Mouse (Mus musculus) regulatory T cell (primary cell): ENCODE measurements around the gene Elmo1.

Experiments
- in situ Hi-C: fragments of 300-600 bp; cut with MboI, MseI; formaldehyde crosslinking; loops from one replicate; pipeline ENCODE4 v1.15.1; 2025; ENCODE audit warnings: high pct_unique_total_duplicates

Gene Elmo1

DNA sequence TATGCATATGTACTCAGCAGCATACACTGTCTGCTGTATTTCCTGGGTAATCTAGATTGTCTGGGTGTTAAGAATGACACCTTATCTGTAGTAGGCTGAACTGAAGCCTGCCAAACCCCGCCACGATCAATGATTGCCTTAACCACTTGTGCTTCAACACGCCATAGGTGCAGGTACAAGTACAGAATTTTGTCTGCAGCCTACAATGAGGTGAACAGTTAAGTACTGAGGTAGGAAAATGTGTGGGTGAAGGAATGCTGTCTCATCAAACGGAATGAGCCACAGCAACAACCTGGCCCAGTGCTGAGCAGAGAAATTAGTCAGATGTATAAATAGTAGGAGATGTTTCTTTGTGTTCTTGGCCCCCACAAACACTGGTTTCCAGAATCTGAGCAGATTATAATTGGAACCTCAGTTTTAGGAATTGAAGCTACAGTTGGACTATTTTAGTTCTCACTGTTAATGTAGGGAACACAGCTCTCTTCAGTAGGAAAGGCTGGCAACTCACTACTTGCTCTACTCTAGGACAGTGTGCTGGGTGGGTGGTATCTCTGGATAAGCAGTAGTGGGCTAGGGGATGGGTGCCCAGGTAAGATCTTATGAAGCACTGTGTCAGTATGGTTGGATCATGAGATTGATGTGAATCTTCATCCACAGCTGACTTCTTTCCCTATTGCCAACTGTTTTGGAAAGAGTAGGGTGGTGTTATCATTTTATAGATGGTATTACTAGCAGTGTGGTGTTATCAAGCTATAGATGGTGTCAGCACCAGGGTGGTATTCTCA, 4.7 kb downstream of the Elmo1 start:
- in situ Hi-C loops = loop anchor here (5.0 kb wide), 1 partner anchor 77 kb away; no protein-coding TSS in a partner anchor

DNA sequence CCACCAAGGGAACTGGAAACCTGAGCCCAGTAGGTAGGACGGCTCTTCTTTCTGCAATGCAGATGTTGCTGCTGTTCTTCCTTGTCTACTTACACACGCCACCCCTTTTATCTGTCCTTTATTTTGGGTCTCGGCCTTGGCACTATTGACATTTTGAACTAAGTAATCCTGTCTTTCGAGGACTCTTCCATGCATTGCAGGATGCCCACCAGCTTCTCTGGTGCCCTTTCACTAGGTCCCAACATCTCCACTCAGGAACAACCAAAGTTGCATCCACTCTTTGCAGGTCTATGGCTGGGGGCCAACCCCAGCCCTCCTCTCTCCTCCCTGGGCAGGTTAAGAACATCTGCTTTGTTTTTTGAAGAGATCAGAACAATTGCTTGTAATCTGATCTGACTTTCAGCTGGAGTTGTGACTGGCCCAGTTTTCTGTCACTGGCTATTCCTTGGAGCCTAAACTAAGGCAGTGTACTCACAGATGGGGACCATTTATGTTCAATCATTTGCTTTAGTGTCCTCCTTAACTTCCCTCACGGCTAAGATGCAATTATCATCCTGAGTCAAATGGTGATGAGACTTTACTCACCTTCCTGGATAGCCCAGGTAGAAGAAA, 6.7 kb downstream of the Elmo1 start:
- in situ Hi-C loops = loop anchor here (5.0 kb wide), 1 partner anchor 75 kb away; no protein-coding TSS in a partner anchor

DNA sequence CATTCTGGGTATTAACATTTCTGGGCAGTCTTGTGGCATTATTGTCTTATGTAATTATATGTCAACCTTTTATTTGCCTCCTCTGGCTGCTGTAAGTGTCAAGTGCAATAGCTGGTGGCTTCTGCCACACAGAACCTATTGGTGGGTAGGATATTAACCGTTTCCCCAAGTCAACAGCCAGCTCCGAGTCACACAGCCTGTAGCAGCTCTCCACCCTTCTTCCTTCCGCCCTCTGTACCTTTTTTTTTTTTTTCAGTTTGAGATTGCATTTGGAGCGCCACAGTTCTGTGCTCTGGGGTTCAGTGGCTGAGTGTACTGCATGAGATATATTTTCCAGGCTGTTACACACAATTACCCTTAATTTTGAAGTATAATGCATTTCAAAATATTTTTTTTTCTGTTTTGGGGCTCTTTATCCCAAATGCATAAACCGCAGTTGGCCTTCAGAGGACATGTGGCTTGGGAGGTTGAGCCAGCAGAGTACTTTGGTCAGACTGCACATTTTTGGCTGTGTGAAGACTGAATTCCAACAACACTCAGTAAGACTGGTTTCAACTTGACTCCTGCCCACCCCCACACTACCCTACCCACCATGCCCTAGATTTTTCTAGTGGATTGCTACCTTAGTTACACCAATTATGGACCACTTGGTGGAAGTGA, 7.7 kb downstream of the Elmo1 start:
- in situ Hi-C loops = loop anchor here (5.0 kb wide), 1 partner anchor 74 kb away; no protein-coding TSS in a partner anchor

DNA sequence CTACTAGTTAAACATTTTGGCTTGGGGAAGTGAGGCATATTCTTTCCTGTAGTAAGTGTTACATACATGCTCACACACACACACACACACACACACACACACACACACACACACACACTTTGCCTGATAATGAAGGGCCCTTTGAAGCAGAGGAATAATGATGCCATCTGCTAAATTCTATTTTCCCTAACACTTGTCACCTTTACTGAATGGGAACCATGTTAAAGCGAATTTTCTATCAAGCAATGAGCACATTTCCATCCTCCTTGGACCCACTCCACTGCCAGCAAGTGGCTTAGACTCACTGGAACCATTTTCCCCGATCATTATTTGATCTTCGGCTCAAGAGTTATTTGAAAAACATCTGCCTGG, 8.2 kb downstream of the Elmo1 start:
- in situ Hi-C loops = loop anchor here (5.0 kb wide), 1 partner anchor 74 kb away; no protein-coding TSS in a partner anchor

DNA sequence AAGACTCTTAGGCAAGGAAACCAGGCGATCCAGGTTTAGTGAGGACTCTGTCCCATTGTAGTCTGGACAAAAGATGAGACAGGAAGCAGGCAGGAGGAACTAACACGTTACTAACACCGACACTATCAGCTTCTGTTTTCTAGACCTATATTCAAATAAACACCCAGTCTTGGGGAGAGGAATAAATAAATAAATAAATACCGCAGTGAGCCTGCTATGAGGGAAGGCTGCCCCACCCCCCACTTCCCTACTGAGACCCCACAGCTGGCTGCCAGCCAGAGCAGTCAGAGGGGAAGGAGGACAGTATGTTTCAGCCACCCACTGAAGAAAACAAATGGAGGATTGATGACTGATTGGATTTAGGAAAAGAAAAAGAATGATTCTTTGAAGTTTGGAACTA, 9.2 kb downstream of the Elmo1 start:
- in situ Hi-C loops = loop anchor here (5.0 kb wide), 1 partner anchor 73 kb away; no protein-coding TSS in a partner anchor

DNA sequence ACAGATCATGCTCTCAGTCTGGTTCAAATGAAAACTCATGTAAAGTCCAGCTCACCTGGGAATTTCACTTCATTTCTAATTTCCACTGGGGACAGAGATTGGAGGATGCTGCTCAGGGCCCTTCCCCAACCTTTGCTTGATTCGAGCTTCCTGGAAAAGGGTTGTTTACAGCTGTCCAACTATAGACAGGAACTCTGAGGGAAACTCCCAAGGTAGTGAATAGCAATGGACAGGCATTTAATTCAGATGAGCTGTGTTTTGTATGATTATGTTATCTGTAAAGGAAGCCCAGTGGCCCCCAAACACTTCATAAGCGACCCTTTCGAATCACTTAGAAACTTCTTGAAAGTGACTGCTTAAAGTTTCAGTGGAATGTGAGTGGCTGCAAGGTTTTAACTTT, 10.0 kb downstream of the Elmo1 start:
- in situ Hi-C loops = no loop called here

DNA sequence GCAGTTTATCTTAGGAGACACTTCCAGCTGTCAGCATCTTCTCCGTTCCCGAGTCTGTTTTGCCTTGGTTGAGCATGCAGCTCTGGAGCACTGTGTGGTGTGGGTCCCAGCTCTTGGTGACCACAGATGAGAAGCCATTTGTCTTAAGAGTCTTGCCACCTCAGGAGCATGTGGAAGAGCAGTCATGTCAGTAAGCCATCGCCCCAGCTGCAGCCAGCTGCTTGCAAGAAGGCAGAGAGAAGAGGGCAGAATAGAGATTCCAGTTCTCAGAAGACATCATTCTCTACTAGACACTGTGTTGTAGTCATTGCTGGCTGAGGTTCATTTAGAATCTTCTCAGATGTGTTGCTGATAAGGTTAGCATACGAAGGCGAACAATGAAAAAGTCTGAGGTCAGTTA, 11.3 kb downstream of the Elmo1 start:
- in situ Hi-C loops = no loop called here

DNA sequence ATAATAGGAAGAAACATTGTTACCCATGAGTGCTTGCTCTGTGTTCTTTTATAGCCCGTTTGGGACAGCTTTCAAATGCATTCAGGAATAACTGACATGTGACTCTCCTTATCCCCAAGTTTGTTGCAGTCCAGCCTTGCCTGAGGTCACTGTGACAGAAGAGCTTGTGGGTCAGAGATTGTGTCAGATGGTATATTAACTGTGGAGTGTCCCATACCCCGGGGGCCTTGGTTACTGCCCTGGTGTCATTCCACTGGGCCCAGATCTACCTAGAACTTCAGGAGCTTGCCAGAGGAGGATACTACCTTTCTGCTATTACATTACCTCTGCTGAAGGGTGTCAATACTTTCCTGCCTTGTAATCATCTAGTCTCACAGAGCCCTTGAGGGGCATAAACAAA, 14.4 kb downstream of the Elmo1 start:
- in situ Hi-C loops = no loop called here

DNA sequence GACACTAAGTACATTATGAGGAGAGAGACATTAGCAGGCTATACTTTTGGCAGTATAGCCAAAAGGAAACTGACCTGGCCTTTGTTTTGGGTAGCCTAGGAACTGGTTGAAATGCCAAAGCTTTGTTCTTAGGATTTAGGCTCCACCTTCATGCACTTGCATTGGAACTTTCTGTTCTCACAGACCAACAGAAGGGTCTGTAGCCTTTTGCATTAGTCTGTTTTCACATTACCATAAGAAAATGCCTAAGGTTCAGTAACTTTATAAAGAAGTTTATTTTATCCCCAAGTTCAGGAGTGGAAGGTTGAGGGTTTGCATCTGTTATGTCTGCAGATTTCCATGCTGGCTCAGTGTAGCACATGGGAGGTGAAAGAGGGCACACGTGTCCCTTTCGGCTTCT, 15.6 kb downstream of the Elmo1 start:
- in situ Hi-C loops = no loop called here

DNA sequence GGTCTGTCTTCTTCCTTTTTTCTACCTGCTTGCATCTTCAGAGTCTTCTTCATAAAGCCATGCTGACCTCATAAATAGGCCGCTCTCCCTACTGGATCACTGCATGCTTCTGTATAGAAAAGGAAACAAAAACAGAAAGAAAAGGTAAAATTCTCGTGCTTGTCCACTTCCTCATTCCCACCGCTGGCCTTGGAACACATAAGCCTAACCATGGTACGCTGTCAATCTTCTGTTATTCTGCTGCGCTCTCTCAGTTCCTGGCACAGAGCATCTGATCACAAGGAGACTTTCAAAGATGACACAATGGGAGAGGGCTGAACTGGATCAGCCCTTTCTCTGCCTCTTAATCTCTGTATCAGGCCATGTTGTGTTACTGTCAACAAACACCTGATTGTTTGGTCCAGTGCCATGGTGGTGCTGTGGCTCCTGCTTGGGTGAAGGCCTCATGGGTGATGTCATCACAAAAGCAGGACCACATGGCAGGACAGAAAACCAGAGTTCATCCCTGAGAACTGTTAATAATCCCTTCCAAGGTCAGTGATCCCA, 17.6 kb downstream of the Elmo1 start:
- in situ Hi-C loops = no loop called here

DNA sequence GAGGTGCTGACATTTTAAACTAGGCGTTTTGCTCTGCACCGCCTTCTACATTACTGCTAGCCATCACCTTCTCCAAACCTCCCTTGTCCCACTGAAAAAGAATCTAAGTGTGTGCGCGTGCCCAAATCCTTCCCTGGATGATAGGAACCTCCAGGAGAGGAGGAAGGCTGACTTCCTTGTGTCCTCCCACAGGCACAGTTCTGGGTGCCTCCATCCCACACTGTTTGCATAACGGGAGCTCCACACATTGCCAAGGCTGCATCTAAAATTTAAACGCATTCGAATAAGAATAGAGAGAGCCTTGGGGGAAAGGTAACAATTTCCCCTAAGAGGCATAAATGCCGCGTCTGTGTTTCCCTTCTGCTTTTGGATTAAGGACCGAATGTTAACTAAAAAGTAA, 18.6 kb downstream of the Elmo1 start:
- in situ Hi-C loops = no loop called here

DNA sequence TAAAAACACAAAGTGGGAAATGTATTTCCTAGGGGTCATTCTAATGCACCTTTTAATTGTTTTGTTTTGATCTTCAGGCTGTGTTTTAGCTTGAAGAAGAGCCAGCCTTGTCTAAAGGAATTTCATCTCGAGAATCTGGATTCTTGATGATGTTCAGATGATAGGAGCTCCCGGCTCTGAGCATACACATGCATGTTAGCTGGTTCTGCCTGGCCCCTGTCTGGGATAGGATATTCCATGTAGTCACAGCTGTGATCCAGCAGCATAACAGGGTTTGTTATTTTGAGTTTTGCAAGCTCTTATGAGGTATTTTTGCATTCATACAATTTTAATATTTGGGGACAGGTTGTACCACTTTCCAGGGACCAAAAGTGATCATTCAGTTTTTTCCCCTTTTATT, 19.1 kb downstream of the Elmo1 start:
- in situ Hi-C loops = no loop called here

DNA sequence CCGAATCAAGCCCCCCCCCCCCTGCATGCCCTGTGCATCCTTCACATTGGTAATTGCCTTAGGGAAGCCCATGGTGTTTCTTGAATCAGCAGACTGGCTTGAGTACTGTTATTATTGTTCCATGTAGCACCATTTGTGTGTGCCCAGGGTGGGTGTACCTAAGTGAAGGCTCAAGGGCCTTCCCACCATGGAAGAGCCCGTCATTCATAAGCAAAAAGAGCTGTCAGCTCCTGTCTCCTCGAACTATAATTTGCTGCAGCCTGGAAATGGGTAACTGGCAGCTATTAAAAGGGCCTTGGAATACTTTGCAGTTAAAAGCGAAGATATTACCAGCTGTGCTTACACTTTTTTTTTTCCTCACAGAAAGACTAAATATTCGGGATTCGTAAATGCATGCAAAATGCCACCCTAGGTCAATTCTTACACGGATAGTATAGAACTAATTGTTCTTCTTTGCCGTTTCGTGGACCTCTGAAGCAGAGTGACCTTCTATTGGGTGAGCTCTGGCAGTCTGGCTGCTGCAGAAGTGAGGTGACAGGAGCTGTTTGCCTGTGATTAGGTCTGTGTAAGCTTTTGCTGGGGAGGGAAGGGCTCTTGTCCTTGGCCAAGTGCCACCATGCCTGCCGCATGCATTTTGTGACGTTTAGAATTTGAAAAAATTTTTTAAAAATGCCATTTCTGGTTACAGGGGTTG, 19.7 kb downstream of the Elmo1 start:
- in situ Hi-C loops = no loop called here

DNA sequence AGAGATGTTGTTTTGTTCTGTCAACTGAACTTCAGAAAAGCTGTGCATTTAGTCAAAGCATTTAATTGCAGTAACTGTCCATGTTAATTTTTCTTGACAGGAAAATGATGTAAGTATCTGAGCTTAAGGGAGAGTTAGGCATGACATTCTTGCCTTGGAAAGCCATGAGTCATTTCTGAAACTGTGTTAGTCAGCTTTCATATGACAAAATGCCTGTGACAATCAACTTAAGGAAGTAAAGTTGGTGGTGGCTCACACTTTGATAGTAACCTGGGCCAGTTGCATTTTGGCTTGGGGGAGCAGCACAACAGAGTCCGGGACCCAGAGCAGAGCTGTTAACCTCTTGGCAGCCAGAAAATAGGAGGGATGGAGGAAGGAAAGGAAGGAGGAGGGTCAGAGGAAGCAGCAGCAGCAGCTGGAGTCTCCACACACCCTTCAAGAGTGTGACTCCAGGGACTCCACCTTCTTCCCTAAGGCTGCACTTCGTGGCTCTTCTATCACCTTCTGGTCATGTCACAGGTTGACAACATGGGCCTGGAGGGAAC, 20.9 kb downstream of the Elmo1 start:
- in situ Hi-C loops = no loop called here

DNA sequence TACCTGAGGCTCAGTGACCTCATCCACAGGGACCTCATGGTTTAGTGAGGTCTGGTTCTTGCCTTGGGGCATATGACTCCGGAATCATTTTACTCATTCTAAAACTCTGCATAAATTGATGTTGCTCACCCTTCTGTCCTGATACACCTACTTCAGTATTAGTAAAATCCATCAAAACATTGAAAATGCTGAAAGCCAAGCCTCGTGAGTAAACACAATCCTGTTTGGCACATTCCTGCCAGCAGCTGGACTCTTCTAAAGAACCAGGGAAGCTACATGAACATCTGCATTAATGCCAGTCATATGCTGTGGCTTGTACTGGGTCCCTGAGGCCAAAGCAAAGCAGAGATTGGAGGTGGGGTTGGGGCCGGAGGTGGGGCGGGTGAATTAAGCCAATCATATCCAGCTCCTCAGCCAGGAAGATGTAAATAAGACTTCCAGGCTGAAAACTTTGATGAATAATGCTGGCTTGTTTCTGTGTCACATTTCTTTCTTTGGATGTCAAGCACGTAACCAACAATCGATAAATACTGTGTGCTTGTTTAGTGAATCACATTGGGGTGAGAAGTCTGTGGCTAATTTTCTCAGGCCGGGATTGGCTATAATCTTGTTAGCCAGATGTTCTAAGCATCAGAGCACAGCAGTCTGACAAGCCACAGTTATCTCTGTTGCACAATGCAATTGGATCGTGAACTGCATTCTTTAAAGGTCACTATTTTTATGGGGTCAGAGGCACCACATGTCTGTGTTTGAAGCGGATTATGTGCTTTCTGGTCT, 24.9 kb downstream of the Elmo1 start:
- in situ Hi-C loops = no loop called here

DNA sequence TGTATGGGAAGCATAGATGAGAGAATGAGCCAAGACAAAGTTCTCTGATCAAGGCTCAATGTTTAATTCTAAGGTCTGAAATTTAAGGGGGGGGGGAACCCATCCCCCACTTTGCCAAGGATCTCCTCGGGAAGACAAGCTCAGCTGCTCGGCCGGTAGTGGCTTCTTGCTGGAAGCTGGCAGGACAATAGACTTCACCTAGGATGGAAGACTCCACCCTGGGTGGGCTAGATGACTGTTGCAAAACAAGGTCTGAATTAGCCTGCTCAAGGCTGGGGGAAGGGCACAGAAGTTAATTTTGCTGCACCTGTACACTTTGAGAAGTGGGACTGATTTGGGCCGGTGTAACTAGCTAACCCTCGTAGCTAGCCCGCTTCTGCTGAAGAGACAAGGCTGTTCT, 25.6 kb downstream of the Elmo1 start:
- in situ Hi-C loops = no loop called here

DNA sequence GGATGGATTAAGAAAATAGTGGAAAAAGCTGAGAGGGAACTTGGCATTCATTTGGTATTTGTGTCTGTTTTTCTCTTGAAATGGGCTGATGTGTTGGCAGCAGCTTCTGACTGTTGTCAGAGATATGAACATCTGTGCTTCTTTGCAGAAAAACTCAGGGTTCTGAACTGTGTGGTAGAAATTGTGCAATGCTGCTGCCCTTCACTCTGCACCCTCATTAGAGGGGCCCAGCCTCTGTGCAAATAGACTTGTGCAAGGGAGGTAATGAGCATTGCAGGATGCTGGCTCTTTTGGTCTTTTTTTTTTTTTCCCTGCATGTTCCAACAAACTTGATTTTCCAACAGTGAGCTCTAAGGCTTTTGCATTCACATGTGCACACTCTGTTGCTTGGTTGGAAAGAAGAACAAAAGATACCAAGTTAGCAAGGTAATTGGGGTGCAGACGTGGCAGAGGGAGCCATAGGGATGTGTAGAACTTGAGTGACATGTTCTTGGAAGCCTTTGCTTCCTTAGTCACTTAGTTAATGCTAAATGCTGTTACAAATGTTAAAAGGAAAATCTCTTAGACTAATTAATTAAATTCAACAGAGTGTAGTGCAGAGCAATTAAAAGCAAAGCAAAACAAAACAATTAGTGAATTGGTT, 26.6 kb downstream of the Elmo1 start:
- in situ Hi-C loops = no loop called here

DNA sequence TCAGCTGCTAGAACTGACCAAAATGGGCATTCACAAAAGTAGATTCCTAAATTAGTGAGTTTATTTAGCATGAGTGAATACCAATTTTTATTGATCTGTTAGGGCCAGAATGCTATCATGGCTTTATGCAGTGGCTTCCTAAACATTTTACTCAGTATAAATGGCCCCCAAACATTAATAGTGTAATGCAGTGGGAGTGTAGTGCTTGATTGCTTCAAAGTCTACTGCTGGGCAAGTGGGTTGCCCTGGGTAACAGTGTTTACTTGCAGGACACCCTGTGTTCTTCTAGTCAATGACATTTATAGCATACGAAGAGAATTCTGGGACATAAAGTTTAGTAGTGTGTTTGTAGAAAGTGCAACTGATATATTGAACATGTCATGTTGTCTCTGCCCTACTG, 27.3 kb downstream of the Elmo1 start:
- in situ Hi-C loops = no loop called here

DNA sequence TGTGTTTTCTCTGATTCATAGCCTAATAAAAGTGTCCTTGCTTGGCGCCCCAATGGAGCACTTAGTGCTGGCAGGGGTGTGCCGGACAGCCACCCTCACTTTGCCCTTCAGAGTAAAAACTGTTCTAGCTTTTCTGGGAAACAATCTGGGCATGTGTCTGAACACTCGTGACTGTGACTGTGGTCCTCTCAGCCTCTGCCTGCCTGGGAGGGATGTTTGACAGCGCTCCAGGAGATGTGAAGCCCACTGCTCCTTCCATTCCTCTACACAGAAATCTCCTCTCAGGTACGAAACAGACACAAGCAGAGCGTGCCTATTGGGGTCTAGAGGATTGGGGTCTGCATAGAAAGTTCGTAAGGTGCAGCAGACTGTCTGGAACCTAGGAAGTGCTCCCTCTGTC, 28.5 kb downstream of the Elmo1 start:
- in situ Hi-C loops = no loop called here

DNA sequence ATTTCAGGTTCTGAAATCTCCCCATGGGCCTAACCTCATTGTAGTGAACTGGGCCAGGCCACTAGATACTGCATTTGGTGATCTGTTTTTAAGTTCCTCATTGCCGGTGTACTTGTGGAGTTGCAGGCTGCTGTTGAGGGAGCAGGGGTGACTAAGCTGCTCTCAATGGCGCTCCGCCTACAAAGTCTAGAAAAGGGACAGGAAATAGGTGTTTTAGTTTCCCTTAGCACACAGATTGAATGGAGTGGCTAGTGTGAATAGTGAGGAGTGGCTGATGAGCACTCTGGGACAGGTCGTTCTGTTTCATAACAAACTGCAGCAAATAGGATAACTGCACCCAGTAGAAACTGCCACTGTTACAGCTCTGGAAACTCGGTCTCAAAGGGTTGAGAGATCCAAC, 30.3 kb downstream of the Elmo1 start:
- in situ Hi-C loops = no loop called here
